Mouse (Mus musculus) CH12.LX (cell line): ENCODE measurements around the gene Prkar1b. TPM values are rescaled to one million over a fixed set of nuclear protein-coding genes. Genes with fewer than 3 reads are reported as not detected.

Experiments used
- DNase-seq: peaks from one replicate; pipeline ENCODE4 v3.0.0-alpha.2; 2013; ENCODE audit errors: extremely low read depth
- H3K27ac ChIP-seq: 2 replicates; pipeline ENCODE4 v1.5.1; 2012; ENCODE audit warnings: low read depth, mild to moderate bottlenecking, control low read depth, moderate library complexity; ENCODE audit not compliant: insufficient read depth
- H3K27me3 ChIP-seq: replicated peaks from 2 replicates; pipeline ENCODE3; 2012; ENCODE audit warnings: inconsistent platforms
- H3K36me3 ChIP-seq, 2 experiments: replicated peaks in 1 of 2; 2 replicates each; pipeline versions ENCODE3 to v1.6.1; 2012; ENCODE audit warnings: inconsistent platforms in 1 of 2, low read length in 1 of 2, mild to moderate bottlenecking in 1 of 2, mixed read lengths in 1 of 2, moderate library complexity in 1 of 2; ENCODE audit not compliant: control insufficient read depth in 1 of 2, insufficient read depth in 1 of 2
- H3K4me1 ChIP-seq, 2 experiments: 2 replicates each; pipeline ENCODE4 v1.6.1; 2012; ENCODE audit warnings: inconsistent platforms in 1 of 2, moderate library complexity in 1 of 2; ENCODE audit not compliant: insufficient read depth in 2 of 2, control insufficient read depth in 1 of 2
- H3K4me2 ChIP-seq: 2 replicates; pipeline ENCODE4 v1.6.1; 2012; ENCODE audit warnings: low read depth, mild to moderate bottlenecking, control low read depth; ENCODE audit not compliant: poor library complexity, insufficient read depth, severe bottlenecking
- H3K4me3 ChIP-seq, 3 experiments: fragments of 150-350 bp in 1 of 3; sonication (generic) in 1 of 3; replicated peaks in 1 of 3; 2 replicates each; pipeline versions ENCODE3 to v1.5.1; 2011 to 2012; ENCODE audit warnings: low read depth in 2 of 3, low read length in 2 of 3, mild to moderate bottlenecking in 2 of 3, moderate library complexity in 2 of 3, control low read depth in 1 of 3, improper control_type of control experiment in 1 of 3, inconsistent platforms in 1 of 3, mixed read lengths in 1 of 3; ENCODE audit not compliant: poor library complexity in 1 of 3
- H3K79me2 ChIP-seq: replicated peaks from 2 replicates; pipeline ENCODE4 v1.6.1; 2012; ENCODE audit warnings: mild to moderate bottlenecking, moderate library complexity; ENCODE audit not compliant: control insufficient read depth, poor library complexity, insufficient read depth, severe bottlenecking; ENCODE audit errors: extremely low read depth
- H3K9ac ChIP-seq: 2 replicates; pipeline ENCODE4 v1.6.1; 2012; ENCODE audit warnings: low read depth, mild to moderate bottlenecking, control low read depth, moderate library complexity; ENCODE audit not compliant: insufficient read depth
- H3K9me3 ChIP-seq: replicated peaks from 2 replicates; pipeline ENCODE3; 2012; ENCODE audit warnings: low read length, inconsistent platforms, mixed read lengths
- BHLHE40 ChIP-seq: IDR thresholded peaks from 2 replicates; pipeline ENCODE4 v1.6.1; 2011; ENCODE audit warnings: mild to moderate bottlenecking, low read depth, low read length, improper control_type of control experiment
- CHD2 ChIP-seq: IDR thresholded peaks from 2 replicates; pipeline ENCODE4 v1.6.1; 2011; ENCODE audit warnings: low read length, improper control_type of control experiment
- CTCF ChIP-seq, 2 experiments: IDR thresholded peaks in 1 of 2; conservative IDR thresholded peaks in 1 of 2; 2 replicates each; pipeline ENCODE4 v1.5.1; 2011 to 2012; ENCODE audit warnings: low read depth in 2 of 2, low read length in 2 of 2, improper control_type of control experiment in 1 of 2, inconsistent platforms in 1 of 2, mild to moderate bottlenecking in 1 of 2, moderate library complexity in 1 of 2
- ELF1 ChIP-seq: IDR thresholded peaks from 2 replicates; pipeline ENCODE4 v1.6.1; 2014; ENCODE audit warnings: low read depth, mild to moderate bottlenecking, inconsistent platforms, low read length, improper control_type of control experiment
- ETS1 ChIP-seq: conservative IDR thresholded peaks from 2 replicates; pipeline ENCODE4 v1.6.1; 2012; ENCODE audit warnings: low read depth, mild to moderate bottlenecking, inconsistent platforms, low read length, improper control_type of control experiment, moderate library complexity
- GABPA ChIP-seq: IDR thresholded peaks from 2 replicates; pipeline ENCODE4 v1.6.1; 2012; ENCODE audit warnings: low read depth, low read length, improper control_type of control experiment, inconsistent platforms; ENCODE audit not compliant: insufficient replicate concordance
- HCFC1 ChIP-seq: IDR thresholded peaks from 2 replicates; pipeline ENCODE4 v1.6.1; 2012; ENCODE audit warnings: low read depth, mild to moderate bottlenecking, inconsistent platforms, low read length, improper control_type of control experiment
- IRF4 ChIP-seq: IDR thresholded peaks from 2 replicates; pipeline ENCODE4 v1.6.1; 2014; ENCODE audit warnings: low read depth, mild to moderate bottlenecking, inconsistent platforms, low read length, improper control_type of control experiment
- JUN ChIP-seq: IDR thresholded peaks from 2 replicates; pipeline ENCODE4 v1.6.1; 2011; ENCODE audit warnings: low read depth, mild to moderate bottlenecking, low read length, improper control_type of control experiment, moderate library complexity; ENCODE audit not compliant: insufficient read depth
- KAT2A ChIP-seq: IDR thresholded peaks from 2 replicates; pipeline ENCODE4 v1.6.1; 2012; ENCODE audit warnings: low read length, improper control_type of control experiment, inconsistent platforms; ENCODE audit not compliant: insufficient replicate concordance
- MAFK ChIP-seq: IDR thresholded peaks from 2 replicates; pipeline ENCODE4 v1.6.1; 2011; ENCODE audit warnings: low read length, improper control_type of control experiment; ENCODE audit not compliant: insufficient replicate concordance
- MAX ChIP-seq: IDR thresholded peaks from 2 replicates; pipeline ENCODE4 v1.6.1; 2011; ENCODE audit warnings: low read length, improper control_type of control experiment
- MAZ ChIP-seq: IDR thresholded peaks from 2 replicates; pipeline ENCODE4 v1.6.1; 2012; ENCODE audit warnings: low read depth, mild to moderate bottlenecking, inconsistent platforms, low read length, improper control_type of control experiment, moderate library complexity
- MXI1 ChIP-seq: IDR thresholded peaks from 2 replicates; pipeline ENCODE4 v1.6.1; 2011; ENCODE audit warnings: mild to moderate bottlenecking, low read depth, low read length, improper control_type of control experiment
- MYC ChIP-seq: IDR thresholded peaks from 2 replicates; pipeline ENCODE4 v1.6.1; 2011; ENCODE audit warnings: low read depth, mild to moderate bottlenecking, improper control_type of control experiment, low read length
- PAX5 ChIP-seq: IDR thresholded peaks from 2 replicates; pipeline ENCODE4 v1.6.1; 2012; ENCODE audit warnings: low read length, inconsistent platforms, mixed read lengths
- POLR2A ChIP-seq: IDR thresholded peaks from 2 replicates; pipeline ENCODE4 v1.6.1; 2011; ENCODE audit warnings: low read depth, mild to moderate bottlenecking, improper control_type of control experiment, low read length
- RAD21 ChIP-seq: IDR thresholded peaks from 2 replicates; pipeline ENCODE4 v1.6.1; 2011; ENCODE audit warnings: low read depth, mild to moderate bottlenecking, low read length, improper control_type of control experiment, moderate library complexity
- RCOR1 ChIP-seq: conservative IDR thresholded peaks from 2 replicates; pipeline ENCODE4 v1.6.1; 2012; ENCODE audit warnings: low read depth, mild to moderate bottlenecking, inconsistent platforms, low read length, improper control_type of control experiment
- SIN3A ChIP-seq: IDR thresholded peaks from 2 replicates; pipeline ENCODE4 v1.6.1; 2012; ENCODE audit warnings: low read length, improper control_type of control experiment, inconsistent platforms
- SMC3 ChIP-seq: IDR thresholded peaks from 2 replicates; pipeline ENCODE4 v1.6.1; 2011; ENCODE audit warnings: low read depth, low read length, improper control_type of control experiment
- TCF12 ChIP-seq: IDR thresholded peaks from 2 replicates; pipeline ENCODE4 v1.6.1; 2014; ENCODE audit warnings: low read depth, mild to moderate bottlenecking, inconsistent platforms, low read length, improper control_type of control experiment
- UBTF ChIP-seq: IDR thresholded peaks from 2 replicates; pipeline ENCODE4 v1.6.1; 2012; ENCODE audit warnings: low read depth, mild to moderate bottlenecking, inconsistent platforms, low read length, improper control_type of control experiment, moderate library complexity
- USF1 ChIP-seq: IDR thresholded peaks from 2 replicates; pipeline ENCODE4 v1.6.1; 2014; ENCODE audit warnings: low read depth, mild to moderate bottlenecking, inconsistent platforms, low read length, improper control_type of control experiment
- USF2 ChIP-seq: conservative IDR thresholded peaks from 2 replicates; pipeline ENCODE4 v1.6.1; 2011; ENCODE audit warnings: low read depth, low read length, improper control_type of control experiment
- ZNF384 ChIP-seq: IDR thresholded peaks from 2 replicates; pipeline ENCODE4 v1.6.1; 2012; ENCODE audit warnings: low read depth, low read length, improper control_type of control experiment, inconsistent platforms
- dilution Hi-C: fragments of 300-500 bp; cut with MboI; formaldehyde crosslinking; loops from 2 replicates; pipeline ENCODE4 v1.14.3; 2020; ENCODE audit warnings: low sequenced_read_pairs; ENCODE audit not compliant: extremely low pct_unique_long_range_greater_than_20kb, extremely low pct_ligation_motif_present
- in situ Hi-C: fragments of 300-500 bp; cut with MboI; formaldehyde crosslinking; loops from 3 replicates; pipeline ENCODE4 v1.14.3; 2019; ENCODE audit warnings: low sequenced_read_pairs, low pct_ligation_motif_present, low pct_unique_long_range_greater_than_20kb, mixed read lengths
- polyA plus RNA-seq: library from polyadenylated mRNA; unstranded; fragments of >175 nt; gene quantifications from 2 replicates; pipeline ENCODE4 v1.2.1, GENCODE M21; 2012; ENCODE audit warnings: low read depth; ENCODE audit not compliant: insufficient read length
- total RNA-seq, 2 experiments: library from RNA; depleted of rRNA; stranded (reverse); fragments of 300-350 nt in 1 of 2; fragments of >200 nt in 1 of 2; gene quantifications; 2 replicates each; pipeline ENCODE4 v1.2.3; 2012 to 2014

The Prkar1b gene
- total and polyA plus RNA-seq, 3 experiments: not detected

DNA sequence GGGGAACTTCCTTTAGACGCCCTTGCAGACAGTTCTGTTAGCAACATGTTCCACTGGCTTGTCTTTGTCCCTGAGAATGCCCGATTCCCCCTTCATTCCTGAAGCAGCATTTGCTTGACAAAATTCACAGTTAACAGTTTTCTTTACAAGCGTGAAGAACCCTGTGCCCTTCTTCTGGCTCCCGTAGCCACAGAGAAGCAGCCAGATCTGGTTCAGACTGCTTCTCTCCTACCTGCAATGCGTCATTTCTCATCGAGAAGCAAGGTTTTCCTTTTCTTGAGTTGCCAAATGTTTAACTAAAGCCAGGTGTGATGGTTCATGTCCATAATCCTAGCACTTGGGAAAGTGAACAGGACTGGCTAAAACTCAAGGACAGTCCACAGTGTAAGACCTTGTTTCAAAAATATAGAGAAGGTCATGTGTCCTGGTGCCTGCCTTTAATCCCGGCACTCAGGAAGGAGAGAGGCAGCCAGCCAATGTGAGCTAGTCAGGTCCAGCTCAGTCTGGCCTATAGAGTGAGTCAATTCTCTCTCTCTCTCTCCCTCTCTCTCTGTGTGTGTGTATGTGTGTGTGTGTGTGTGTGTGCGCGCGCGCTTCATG, 3.2 kb downstream of the Prkar1b start:
- no peak overlapping the region for H3K4me3 ChIP-seq
- no peaks in the 10 kb centered on the region for H3K79me2 ChIP-seq
- H3K9me3 ChIP-seq: peaks cover 2% of the 10 kb centered on the region
- TF ChIP-seq PAX5 (no peak), UBTF (no peak), CTCF (conservative IDR thresholded peaks at IDR 0.05 in 1 of 2, IDR thresholded peaks at IDR 0.05 in 1 of 2; ENCODE audit: low read depth in 2 of 2, low read length in 2 of 2) (no peak), BHLHE40 (no peak), MAX (no peak), KAT2A (no peak), POLR2A (no peak), USF2 (no peak), USF1 (no peak), MAZ (no peak), MXI1 (no peak), SMC3 (no peak), JUN (no peak), ETS1 (no peak), SIN3A (no peak), MYC (no peak), IRF4 (no peak), TCF12 (no peak), MAFK (no peak)
- in situ Hi-C loops: no loop called here
- H3K4me2 ChIP-seq: no peak overlapping the region
- no peaks in the 10 kb centered on the region for H3K27me3 ChIP-seq
- no peak for DNase-seq
- no peak overlapping the region for H3K27ac ChIP-seq
- peaks cover 12 to 30% of the 10 kb centered on the region in 2 experiments; a peak in 3 of 4 replicates for H3K4me1 ChIP-seq
- no peak overlapping the region for H3K9ac ChIP-seq
- peaks cover 0 to 8% of the 10 kb centered on the region in 2 experiments for H3K36me3 ChIP-seq
- dilution Hi-C loops: no loop called here

DNA sequence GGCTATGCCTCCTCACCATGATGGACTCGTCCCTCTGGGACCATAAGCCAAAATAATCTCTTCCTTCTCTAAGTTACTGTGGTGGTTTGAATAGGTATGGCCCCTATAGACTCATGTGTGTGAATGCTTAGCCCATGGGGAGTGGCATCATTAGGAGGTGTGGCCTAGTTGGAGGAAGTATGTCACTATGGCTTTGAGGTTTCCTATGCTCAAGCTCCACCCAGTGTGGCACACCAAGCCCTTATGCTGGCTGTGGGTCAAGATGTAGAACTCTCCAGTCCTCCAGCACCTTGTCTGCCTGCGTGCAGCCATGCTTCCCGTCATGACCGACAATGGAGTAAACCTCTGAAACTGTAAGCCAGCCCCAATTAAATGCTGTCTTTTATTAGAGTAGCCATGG, 4.1 kb downstream of the Prkar1b start:
- H3K79me2 ChIP-seq: no peaks in the 10 kb centered on the region
- H3K4me2 ChIP-seq: no peak overlapping the region
- no peak overlapping the region for H3K27ac ChIP-seq
- peaks cover 8 to 21% of the 10 kb centered on the region in 2 experiments; a peak in 2 of 4 replicates for H3K4me1 ChIP-seq
- TF ChIP-seq USF1 (no peak), MXI1 (no peak), KAT2A (no peak), IRF4 (no peak), GABPA (no peak), USF2 (no peak), TCF12 (no peak), ELF1 (no peak), ZNF384 (no peak), MYC (no peak), JUN (no peak), RAD21 (no peak), CTCF (conservative IDR thresholded peaks at IDR 0.05 in 1 of 2, IDR thresholded peaks at IDR 0.05 in 1 of 2; ENCODE audit: low read depth in 2 of 2, low read length in 2 of 2) (no peak), CHD2 (no peak), HCFC1 (no peak), BHLHE40 (no peak), MAZ (no peak), MAX (no peak), ETS1 (no peak), RCOR1 (no peak)
- TF ChIP-seq, all 38 proteins: peak for 0
- DNase-seq: no peak
- peaks cover 2% of the 10 kb centered on the region for H3K9me3 ChIP-seq
- no peaks in the 10 kb centered on the region for H3K27me3 ChIP-seq
- dilution Hi-C loops: no loop called here
- peaks cover 0 to 5% of the 10 kb centered on the region in 2 experiments for H3K36me3 ChIP-seq
- in situ Hi-C loops: no loop called here
- no peak overlapping the region for H3K4me3 ChIP-seq
- no peak overlapping the region for H3K9ac ChIP-seq
